Comparison of ENCODE assay signal across 34 mouse cellular contexts in the genomic region with DNA sequence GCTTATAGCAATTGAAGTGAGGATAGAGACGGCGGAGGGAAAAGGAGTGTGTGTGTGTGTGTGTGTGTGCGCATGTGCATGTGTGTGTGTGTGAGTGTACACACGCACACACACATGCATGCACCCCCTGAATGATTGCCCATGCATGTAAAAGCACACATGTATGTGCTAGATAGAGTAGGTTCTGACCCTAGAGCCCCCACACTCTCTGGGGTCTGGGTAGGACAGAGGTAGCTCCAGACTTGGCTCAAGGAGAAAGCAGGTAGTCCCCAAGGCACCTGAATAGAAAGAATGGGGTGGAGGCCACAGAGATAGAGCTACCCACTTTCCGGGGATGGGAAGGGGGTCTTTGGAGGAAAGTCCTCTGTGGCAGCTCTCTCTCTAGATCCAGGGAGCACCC. TPM values are rescaled to one million over a fixed set of nuclear protein-coding genes. Genes with fewer than 3 reads are reported as not detected.
"Had no signal": no experiment of that assay in that cellular context is flagged by ENCODE, and none has a peak within 500 bp of the region (broad histone marks: within the 10 kb centered on the region; RNA-seq: fewer than 3 reads in every experiment).

No protein-coding gene starts in this region.

- ATAC-seq: hindbrain, embryonic 16.5 days; hindbrain, postnatal 0 days; inflammation-experienced regulatory T-cells, adult 6 months; intestine, embryonic 15.5 days; intestine, embryonic 16.5 days; intestine, postnatal 0 days had no signal

- H3K27ac ChIP-seq: heart, embryonic 10.5 days; heart, embryonic 13.5 days; heart, embryonic 15.5 days; hindbrain, embryonic 10.5 days; hindbrain, embryonic 12.5 days; hindbrain, embryonic 13.5 days; hindbrain, embryonic 14.5 days; hindbrain, embryonic 15.5 days; hindbrain, postnatal 0 days; intestine, embryonic 15.5 days; kidney, embryonic 15.5 days; kidney, postnatal 0 days; layer of hippocampus, adult 2 months had no signal

- H3K9ac ChIP-seq: heart, embryonic 12.5 days; heart, embryonic 13.5 days; heart, embryonic 15.5 days; hindbrain, embryonic 12.5 days; hindbrain, embryonic 13.5 days; hindbrain, embryonic 14.5 days; hindbrain, embryonic 15.5 days; intestine, embryonic 15.5 days; kidney, embryonic 15.5 days had no signal

- H3K27me3 ChIP-seq: hindbrain, embryonic 12.5 days; hindbrain, embryonic 13.5 days; hindbrain, embryonic 15.5 days; intestine, embryonic 15.5 days; kidney, embryonic 15.5 days had no signal

- H3K4me2 ChIP-seq: heart, embryonic 11.5 days; heart, embryonic 12.5 days; heart, embryonic 13.5 days; heart, embryonic 15.5 days; hindbrain, embryonic 12.5 days; hindbrain, embryonic 13.5 days; hindbrain, embryonic 14.5 days; hindbrain, embryonic 15.5 days; intestine, embryonic 15.5 days; kidney, embryonic 15.5 days had no signal

- H3K9me3 ChIP-seq: heart, embryonic 10.5 days; heart, embryonic 12.5 days; heart, embryonic 13.5 days; heart, embryonic 15.5 days; hindbrain, embryonic 10.5 days; hindbrain, embryonic 12.5 days; hindbrain, embryonic 13.5 days; hindbrain, embryonic 15.5 days; intestine, embryonic 15.5 days; kidney, embryonic 15.5 days had no signal

- DNase-seq: heart, postnatal 10 days; heart, postnatal 14 days; heart, postnatal 4 days; kidney, adult 11 months; kidney, adult 18-20 months; kidney, adult 2 months; kidney, adult 8-10 months; kidney, adult 9 months; kidney, postnatal 10 days; kidney, postnatal 14 days; kidney, postnatal 36 days; kidney, postnatal 4 days; layer of hippocampus, adult 9-11 months; layer of hippocampus, postnatal 36 days had no signal

- H3K36me3 ChIP-seq: heart, embryonic 10.5 days; heart, embryonic 12.5 days; heart, embryonic 13.5 days; heart, embryonic 15.5 days; hindbrain, embryonic 10.5 days; hindbrain, embryonic 12.5 days; hindbrain, embryonic 13.5 days; hindbrain, embryonic 15.5 days had no signal

- H3K4me1 ChIP-seq: heart, embryonic 12.5 days; heart, embryonic 13.5 days; heart, embryonic 15.5 days had no signal

- H3K4me3 ChIP-seq: heart, embryonic 10.5 days; heart, embryonic 12.5 days; heart, embryonic 13.5 days; heart, embryonic 15.5 days; hindbrain, embryonic 10.5 days; hindbrain, embryonic 12.5 days; hindbrain, embryonic 13.5 days; hindbrain, embryonic 15.5 days; intestine, embryonic 15.5 days; kidney, embryonic 15.5 days; layer of hippocampus, adult 2 months had no signal

RNA-seq across cellular contexts. Expression of a gene that starts 16.7 kb away (rescaled TPM):
- total RNA-seq: hematopoietic stem cell, adult 5-6 weeks had no signal

RNA-seq across cellular contexts. Expression of a gene that starts 47.8 kb away (rescaled TPM):
- total RNA-seq: hematopoietic stem cell, adult 5-6 weeks had no signal
- polyA plus RNA-seq: inflammation-experienced regulatory T-cells, adult 6 months had no signal
